Mouse (Mus musculus): ENCODE data around the gene Tmem208.

GRCm38 (mm10) chr8:105278911-105279334 lies 47.2 kb upstream of the Tmem208 start:
- TF ChIP-seq CTCF (conservative IDR thresholded peaks at IDR 0.05 in 1 of 2, IDR thresholded peaks at IDR 0.05 in 1 of 2; ENCODE audit: low read depth in 2 of 2, low read length in 2 of 2) (no peak), POLR2A (IDR thresholded peaks at IDR 0.05; ENCODE audit: low read depth, low read length) (no peak), HCFC1 (IDR thresholded peaks at IDR 0.05; ENCODE audit: low read depth, low read length) (no peak), MAX (IDR thresholded peaks at IDR 0.05; ENCODE audit: low read length) (no peak), TCF12 (IDR thresholded peaks at IDR 0.05; ENCODE audit: low read depth, low read length) (no peak), IRF4 (IDR thresholded peaks at IDR 0.05; ENCODE audit: low read depth, low read length) (no peak)
